Mouse (Mus musculus) testis, adult 2 months (tissue): ENCODE data around the gene Sap30.

Experiments used
- CTCF ChIP-seq: fragments of 200-500 bp; IDR thresholded peaks from 2 replicates; pipeline ENCODE4 v1.5.1; 2012; ENCODE audit warnings: low read depth, mild to moderate bottlenecking, inconsistent platforms, low read length, moderate library complexity; ENCODE audit not compliant: control insufficient read depth, insufficient read depth, insufficient replicate concordance
- POLR2A ChIP-seq: fragments of 200-500 bp; IDR thresholded peaks from 2 replicates; pipeline ENCODE4 v1.6.1; 2012; ENCODE audit warnings: low read depth, mild to moderate bottlenecking, inconsistent platforms, low read length, moderate library complexity; ENCODE audit not compliant: control insufficient read depth

DNA sequence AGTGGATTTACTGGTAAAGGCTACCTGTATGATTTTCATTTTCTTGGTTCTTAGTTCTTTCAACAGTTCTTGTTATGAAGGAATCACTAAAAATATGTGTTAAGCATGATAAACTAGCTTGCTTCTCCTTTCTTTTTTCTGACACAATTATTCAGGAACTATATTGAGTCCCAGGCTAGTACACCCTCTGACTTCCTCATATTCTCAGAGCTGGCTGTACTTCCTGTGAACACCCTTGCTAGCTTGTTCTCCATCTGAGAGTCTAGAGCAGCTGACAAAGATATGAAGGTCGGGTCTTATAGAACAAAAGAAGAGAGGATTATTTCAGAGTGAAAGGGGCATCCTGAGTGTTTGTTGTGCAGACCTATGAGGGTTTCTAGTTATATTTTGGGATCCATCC is 24.8 kb downstream of the Sap30 start:
- TF ChIP-seq CTCF (no peak), POLR2A (no peak)
